Mouse (Mus musculus): ENCODE results near the gene Ghdc. TPM values are rescaled to one million over a fixed set of nuclear protein-coding genes. Genes with fewer than 3 reads are reported as not detected.

Gene Ghdc
- total and polyA plus RNA-seq, 2 experiments: 7.1 to 17.0 TPM

- Histone ChIP-seq H3K79me2 (ENCODE audit: control insufficient read depth, insufficient read depth, low read length) (peaks cover 42% of the 10 kb centered on the region), H3K9ac (ENCODE audit: low read depth, low read length) (no peak overlapping the region), H3K27ac (replicated peaks; ENCODE audit: insufficient read depth, low read depth, low read length) (no peak overlapping the region), H3K4me1 (ENCODE audit: control insufficient read depth, insufficient read depth, low read length) (peaks cover 28% of the 10 kb centered on the region), H3K27me3 (ENCODE audit: control insufficient read depth, insufficient read depth, low read length) (no peaks in the 10 kb centered on the region), H3K4me3 (ENCODE audit: insufficient read depth, low read depth, low read length) (no peak overlapping the region), H3K36me3 (ENCODE audit: control insufficient read depth, insufficient read depth, low read length) (0 out of 2 replicates have a peak, but pooled peaks cover 2% of the 10 kb centered on the region)
- WGBS: 85% methylated on average over 3 of the region's 3 CpGs
- TF ChIP-seq POLR2A (IDR thresholded peaks at IDR 0.05; ENCODE audit: extremely low read depth, insufficient read depth, low read length) (no peak), CTCF (IDR thresholded peaks at IDR 0.05; ENCODE audit: low read depth, low read length) (no peak)
- DNase-seq (ENCODE audit: extremely low read depth, low read depth, low spot score): peak; percentile 40
These were observed 43.6 kb downstream of the Ghdc start for GRCm38 (mm10) chr11:100727201-100727600.

GRCm38 (mm10) chr11:100724919-100725512, 45.7 kb downstream of the Ghdc start:
- peak; percentile 61 for DNase-seq (ENCODE audit: extremely low read depth, low read depth, low spot score)
- Histone ChIP-seq H3K4me1 (ENCODE audit: control insufficient read depth, insufficient read depth, low read length) (peaks cover 32% of the 10 kb centered on the region), H3K27me3 (ENCODE audit: control insufficient read depth, insufficient read depth, low read length) (no peaks in the 10 kb centered on the region), H3K4me3 (ENCODE audit: insufficient read depth, low read depth, low read length) (no peak overlapping the region), H3K36me3 (ENCODE audit: control insufficient read depth, insufficient read depth, low read length) (0 out of 2 replicates have a peak, but pooled peaks cover 2% of the 10 kb centered on the region), H3K9ac (ENCODE audit: low read depth, low read length) (peak overlapping the region; percentile 28; the same call in 1 of the 2 replicates), H3K27ac (replicated peaks; ENCODE audit: insufficient read depth, low read depth, low read length) (peak overlapping the region; percentile 82), H3K79me2 (ENCODE audit: control insufficient read depth, insufficient read depth, low read length) (peaks cover 25% of the 10 kb centered on the region; the same call in 1 of the 2 replicates)
- no peak for TF ChIP-seq CTCF (IDR thresholded peaks at IDR 0.05; ENCODE audit: low read depth, low read length)
- TF ChIP-seq POLR2A (IDR thresholded peaks at IDR 0.05; ENCODE audit: extremely low read depth, insufficient read depth, low read length): no peak
- WGBS: 36% methylated on average over 5 of the region's 5 CpGs

GRCm38 (mm10) chr11:100722493-100723028, 48.2 kb downstream of the Ghdc start:
- 45% methylated on average over 2 of the region's 2 CpGs for WGBS
- no peak overlapping the region for H3K9ac ChIP-seq (ENCODE audit: low read depth, low read length)
- DNase-seq (ENCODE audit: extremely low read depth, low read depth, low spot score): no peak
- no peak for TF ChIP-seq POLR2A (IDR thresholded peaks at IDR 0.05; ENCODE audit: extremely low read depth, insufficient read depth, low read length)
- no peak for TF ChIP-seq CTCF (IDR thresholded peaks at IDR 0.05; ENCODE audit: low read depth, low read length)
- H3K36me3 ChIP-seq (ENCODE audit: control insufficient read depth, insufficient read depth, low read length): peaks cover 7% of the 10 kb centered on the region
- peak overlapping the region; percentile 32 for H3K27ac ChIP-seq (replicated peaks; ENCODE audit: insufficient read depth, low read depth, low read length)
- H3K4me1 ChIP-seq (ENCODE audit: control insufficient read depth, insufficient read depth, low read length): peaks cover 33% of the 10 kb centered on the region
- peaks cover 15% of the 10 kb centered on the region; the same call in 1 of the 2 replicates for H3K79me2 ChIP-seq (ENCODE audit: control insufficient read depth, insufficient read depth, low read length)
- H3K27me3 ChIP-seq (ENCODE audit: control insufficient read depth, insufficient read depth, low read length): no peaks in the 10 kb centered on the region
- no peak overlapping the region for H3K4me3 ChIP-seq (ENCODE audit: insufficient read depth, low read depth, low read length)

GRCm38 (mm10) chr11:100721776-100722492, 48.8 kb downstream of the Ghdc start:
- DNase-seq (ENCODE audit: extremely low read depth, low read depth, low spot score): no peak
- no peak overlapping the region for H3K9ac ChIP-seq (ENCODE audit: low read depth, low read length)
- H3K27me3 ChIP-seq (ENCODE audit: control insufficient read depth, insufficient read depth, low read length): no peaks in the 10 kb centered on the region
- peaks cover 30% of the 10 kb centered on the region for H3K4me1 ChIP-seq (ENCODE audit: control insufficient read depth, insufficient read depth, low read length)
- H3K36me3 ChIP-seq (ENCODE audit: control insufficient read depth, insufficient read depth, low read length): peaks cover 11% of the 10 kb centered on the region
- H3K79me2 ChIP-seq (ENCODE audit: control insufficient read depth, insufficient read depth, low read length): peaks cover 12% of the 10 kb centered on the region; the same call in 1 of the 2 replicates
- WGBS: 53% methylated on average over 8 of the region's 8 CpGs
- H3K4me3 ChIP-seq (ENCODE audit: insufficient read depth, low read depth, low read length): no peak overlapping the region
- TF ChIP-seq CTCF (IDR thresholded peaks at IDR 0.05; ENCODE audit: low read depth, low read length): no peak
- no peak for TF ChIP-seq POLR2A (IDR thresholded peaks at IDR 0.05; ENCODE audit: extremely low read depth, insufficient read depth, low read length)
- H3K27ac ChIP-seq (replicated peaks; ENCODE audit: insufficient read depth, low read depth, low read length): peak overlapping the region; percentile 45

DNA sequence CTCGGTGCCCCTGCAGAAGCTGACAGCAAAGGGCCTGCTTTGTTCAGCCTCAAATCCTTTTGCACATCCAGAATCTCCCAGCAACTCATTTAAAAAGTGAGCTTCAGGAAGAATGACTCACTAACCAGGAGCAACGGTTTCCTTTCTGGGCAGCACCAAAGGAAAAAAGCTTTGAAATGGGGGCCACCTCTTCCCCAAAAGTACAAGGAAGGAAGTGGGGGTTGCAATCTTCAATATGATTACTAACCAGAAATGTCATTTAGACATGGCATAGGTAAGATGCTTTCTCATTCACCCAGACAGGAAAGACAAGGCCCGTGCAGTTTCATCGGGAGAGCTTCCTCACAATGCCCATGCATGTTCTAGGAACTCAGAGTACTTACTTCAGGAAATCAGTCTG, 49.5 kb downstream of the Ghdc start:
- TF ChIP-seq CTCF (IDR thresholded peaks at IDR 0.05; ENCODE audit: low read depth, low read length): no peak
- no peak for TF ChIP-seq POLR2A (IDR thresholded peaks at IDR 0.05; ENCODE audit: extremely low read depth, insufficient read depth, low read length)
- DNase-seq (ENCODE audit: extremely low read depth, low read depth, low spot score): no peak
- no peak overlapping the region for H3K9ac ChIP-seq (ENCODE audit: low read depth, low read length)
- no peaks in the 10 kb centered on the region for H3K27me3 ChIP-seq (ENCODE audit: control insufficient read depth, insufficient read depth, low read length)
- peaks cover 30% of the 10 kb centered on the region for H3K4me1 ChIP-seq (ENCODE audit: control insufficient read depth, insufficient read depth, low read length)
- peaks cover 13% of the 10 kb centered on the region for H3K36me3 ChIP-seq (ENCODE audit: control insufficient read depth, insufficient read depth, low read length)
- H3K79me2 ChIP-seq (ENCODE audit: control insufficient read depth, insufficient read depth, low read length): peaks cover 12% of the 10 kb centered on the region; the same call in 1 of the 2 replicates
- WGBS: 65% methylated on average over 4 of the region's 4 CpGs
- no peak overlapping the region for H3K4me3 ChIP-seq (ENCODE audit: insufficient read depth, low read depth, low read length)
- H3K27ac ChIP-seq (replicated peaks; ENCODE audit: insufficient read depth, low read depth, low read length): peak overlapping the region; percentile 58

All from liver, adult 2 months (tissue).